Mouse (Mus musculus) heart, postnatal 0 days (tissue): ENCODE measurements at regions not wholly inside any gene's neighbourhood (a gene's known extent, or its start where the extent isn't known, plus 50 kb on each side); places are given as distances from the start of the nearest gene placed in this dataset.
A peak's percentile ranks its signal among the peaks of the same experiment; 100 is the strongest.
"Not testable (repeated sequence)": the region's sequence is repeated elsewhere in the genome, so short reads cannot be mapped to it uniquely, and the experiment has no call there.

ENCODE experiments used
- ATAC-seq: fragments of 200-750 bp; cut with Nextera tagmentation; 2 replicates; pipeline ENCODE4 v1.8.0; 2017; ENCODE audit warnings: low read depth, moderate number of reproducible peaks, moderate library complexity; ENCODE audit not compliant: insufficient read depth
- DNase-seq: peaks from one replicate; pipeline ENCODE4 v3.0.0-alpha.2; 2016; ENCODE audit warnings: low spot score
- H3K27ac ChIP-seq: fragments of 300-500 bp; sonication (generic); 2 replicates; pipeline ENCODE4 v1.5.1; 2014; ENCODE audit warnings: low read depth, mild to moderate bottlenecking
- H3K27me3 ChIP-seq: fragments of 300-500 bp; sonication (generic); 2 replicates; pipeline ENCODE4 v1.6.1; 2014; ENCODE audit warnings: low read length, mixed read lengths; ENCODE audit not compliant: control insufficient read depth, insufficient read depth
- H3K36me3 ChIP-seq: fragments of 300-500 bp; sonication (generic); replicated peaks from 2 replicates; pipeline ENCODE4 v1.6.1; 2014; ENCODE audit warnings: low read length, mixed read lengths; ENCODE audit not compliant: control insufficient read depth, insufficient read depth
- H3K4me1 ChIP-seq: fragments of 300-500 bp; sonication (generic); 2 replicates; pipeline ENCODE4 v1.6.1; 2014; ENCODE audit warnings: antibody characterized with exemption; ENCODE audit not compliant: control insufficient read depth, insufficient read depth
- H3K4me2 ChIP-seq: fragments of 300-500 bp; sonication (generic); 2 replicates; pipeline ENCODE4 v1.6.1; 2014; ENCODE audit warnings: low read depth, mild to moderate bottlenecking, low read length, moderate library complexity
- H3K4me3 ChIP-seq: fragments of 300-500 bp; sonication (generic); 2 replicates; pipeline ENCODE4 v1.5.1; 2014; ENCODE audit warnings: low read depth, low read length
- H3K9ac ChIP-seq: fragments of 300-500 bp; sonication (generic); replicated peaks from 2 replicates; pipeline ENCODE4 v1.6.1; 2014; ENCODE audit warnings: low read depth, low read length, mixed read lengths
- H3K9me3 ChIP-seq: fragments of 300-500 bp; sonication (generic); replicated peaks from 2 replicates; pipeline ENCODE4 v1.6.1; 2016; ENCODE audit warnings: low read length; ENCODE audit not compliant: control insufficient read depth
- CTCF ChIP-seq: IDR thresholded peaks from 2 replicates; pipeline ENCODE4 v1.5.1; 2016; ENCODE audit warnings: antibody characterized with exemption, control low read depth, low read depth
- EP300 ChIP-seq: IDR thresholded peaks from 2 replicates; pipeline ENCODE4 v1.6.1; 2016; ENCODE audit warnings: antibody characterized with exemption, low read depth
- WGBS: fragments of 180-500 bp; shearing (Covaris S2); extraction: QIAGEN DNeasy Blood & Tissue Kit; methylation state at CpG from one replicate; pipeline ENCODE4 v1.1.7; 2014; 5-methylcytosine and 5-hydroxymethylcytosine counted together

GRCm38 (mm10) chr14:102790916-102791315, 191.5 kb downstream of the Kctd12 start:
- no peaks in the 10 kb centered on the region for H3K4me1 ChIP-seq
- H3K4me2 ChIP-seq, result no peak overlapping the region
- no peak overlapping the region for H3K9ac ChIP-seq
- H3K4me3 ChIP-seq, result no peak overlapping the region
- H3K27ac ChIP-seq, result no peak overlapping the region
- H3K36me3 ChIP-seq, result no peaks in the 10 kb centered on the region
- WGBS, result 78% methylated on average over 3 of the region's 3 CpGs
- H3K9me3 ChIP-seq, result no peaks in the 10 kb centered on the region
- no peaks in the 10 kb centered on the region for H3K27me3 ChIP-seq
- no peak for DNase-seq
- TF ChIP-seq CTCF, result no peak
- TF ChIP-seq EP300, result no peak
- no peak for ATAC-seq

GRCm38 (mm10) chr14:102782227-102782626, 200.2 kb downstream of the Kctd12 start:
- no peaks in the 10 kb centered on the region for H3K9me3 ChIP-seq
- H3K4me3 ChIP-seq, result no peak overlapping the region
- H3K27ac ChIP-seq, result no peak overlapping the region
- H3K27me3 ChIP-seq, result no peaks in the 10 kb centered on the region
- H3K4me2 ChIP-seq, result no peak overlapping the region
- no peak for ATAC-seq
- H3K36me3 ChIP-seq, result no peaks in the 10 kb centered on the region
- no peak for DNase-seq
- no peak overlapping the region for H3K9ac ChIP-seq
- TF ChIP-seq EP300 (no peak), CTCF (no peak)
- H3K4me1 ChIP-seq, result no peaks in the 10 kb centered on the region

- ATAC-seq (peak; percentile 49; the same call in 1 of the 2 replicates), DNase-seq (no peak)
- H3K27me3 ChIP-seq, result no peaks in the 10 kb centered on the region
- WGBS, result 51% methylated on average over 3 of the region's 3 CpGs
- H3K4me1 ChIP-seq, result no peaks in the 10 kb centered on the region
- H3K9ac ChIP-seq, result no peak overlapping the region
- TF ChIP-seq EP300 (no peak), CTCF (peak; percentile 58)
- H3K36me3 ChIP-seq, result no peaks in the 10 kb centered on the region
- H3K4me2 ChIP-seq, result no peak overlapping the region
- H3K9me3 ChIP-seq, result no peaks in the 10 kb centered on the region
- no peak overlapping the region for H3K27ac ChIP-seq
- no peak overlapping the region for H3K4me3 ChIP-seq
Measured at GRCm38 (mm10) chr14:102769716-102770115, 212.7 kb downstream of the Kctd12 start.

GRCm38 (mm10) chr14:102748687-102749086, 233.8 kb downstream of the Kctd12 start:
- DNase-seq, result peak; percentile 41
- no peaks in the 10 kb centered on the region for H3K9me3 ChIP-seq
- H3K4me1 ChIP-seq, result no peaks in the 10 kb centered on the region
- 11% methylated on average over 1 of the region's 1 CpGs for WGBS
- 0 out of 2 replicates have a peak, but pooled peaks have one; percentile 24 for ATAC-seq
- no peak overlapping the region for H3K4me2 ChIP-seq
- TF ChIP-seq CTCF (no peak), EP300 (no peak)
- H3K4me3 ChIP-seq, result no peak overlapping the region
- H3K27ac ChIP-seq, result no peak overlapping the region
- no peaks in the 10 kb centered on the region for H3K27me3 ChIP-seq
- no peaks in the 10 kb centered on the region for H3K36me3 ChIP-seq
- no peak overlapping the region for H3K9ac ChIP-seq

- WGBS, result 84% methylated on average over 8 of the region's 8 CpGs
- no peak for ATAC-seq
- no peak overlapping the region for H3K27ac ChIP-seq
- no peak for DNase-seq
- H3K4me3 ChIP-seq, result no peak overlapping the region
- H3K9me3 ChIP-seq, result no peaks in the 10 kb centered on the region
- no peak overlapping the region for H3K9ac ChIP-seq
- no peak overlapping the region for H3K4me2 ChIP-seq
- H3K36me3 ChIP-seq, result no peaks in the 10 kb centered on the region
- no peaks in the 10 kb centered on the region for H3K27me3 ChIP-seq
- TF ChIP-seq CTCF (no peak), EP300 (no peak)
- H3K4me1 ChIP-seq, result no peaks in the 10 kb centered on the region
Measured at GRCm38 (mm10) chr14:102742331-102742730, 240.1 kb downstream of the Kctd12 start.

GRCm38 (mm10) chr14:102736656-102737055, 245.8 kb downstream of the Kctd12 start:
- no peaks in the 10 kb centered on the region for H3K36me3 ChIP-seq
- no peak for DNase-seq
- no peak overlapping the region for H3K9ac ChIP-seq
- no peaks in the 10 kb centered on the region for H3K4me1 ChIP-seq
- ATAC-seq, result no peak
- 0 out of 2 replicates have a peak, but pooled peaks cover 4% of the 10 kb centered on the region for H3K9me3 ChIP-seq
- WGBS, result 85% methylated on average over 2 of the region's 2 CpGs
- H3K27ac ChIP-seq, result no peak overlapping the region
- no peaks in the 10 kb centered on the region for H3K27me3 ChIP-seq
- no peak overlapping the region for H3K4me3 ChIP-seq
- TF ChIP-seq CTCF (no peak), EP300 (no peak)
- H3K4me2 ChIP-seq, result no peak overlapping the region

GRCm38 (mm10) chr14:102733718-102734117, 248.7 kb downstream of the Kctd12 start:
- not testable (repeated sequence) for H3K27me3 ChIP-seq, H3K9me3 ChIP-seq, H3K4me2 ChIP-seq, DNase-seq, H3K4me3 ChIP-seq, ATAC-seq, H3K9ac ChIP-seq, H3K36me3 ChIP-seq, H3K27ac ChIP-seq, H3K4me1 ChIP-seq
- WGBS, result 84% methylated on average over 4 of the region's 4 CpGs
